In genomic region chr19:45336718-45337117, GRCm38 (mm10) we compare ENCODE assay signal across 20 mouse cellular contexts. TPM values are rescaled to one million over a fixed set of nuclear protein-coding genes. Genes with fewer than 3 reads are reported as not detected.
DNase-seq lines count a peak whose midpoint lies in the region; ATAC-seq lines count a peak whose summit lies in the region.
"Had no signal": no experiment of that assay in that cellular context is flagged by ENCODE, and none has a peak within 500 bp of the region (broad histone marks: within the 10 kb centered on the region; RNA-seq: fewer than 3 reads in every experiment).

No protein-coding gene starts in this region.

- H3K27ac ChIP-seq in limb, embryonic 13.5 days, result no peak overlapping the region
- no peak overlapping the region for H3K27ac ChIP-seq in limb, embryonic 10.5 days
- peak overlapping the region; percentile 89 for H3K27ac ChIP-seq in neural tube, embryonic 13.5 days (replicated peaks)
- peak overlapping the region; percentile 81; the same call in 1 of the 2 replicates for H3K27ac ChIP-seq in neural tube, embryonic 15.5 days (replicated peaks)
- H3K27ac ChIP-seq: embryonic facial prominence, embryonic 13.5 days; heart, embryonic 10.5 days had no signal

- no peak for DNase-seq in limb, embryonic 10.5 days (ENCODE audit: low spot score)
- no peak for DNase-seq in neural tube, embryonic 10.5 days (ENCODE audit: extremely low spot score, low spot score)
- no peak for DNase-seq in kidney, postnatal 10 days
- DNase-seq: adrenal gland, postnatal 10 days; cerebellum, adult 11 months; cerebellum, adult 8-10 months; cerebellum, postnatal 14 days; heart, adult 18-20 months; heart, postnatal 10 days; heart, postnatal 4 days had no signal

- no peak overlapping the region for H3K9ac ChIP-seq in limb, embryonic 13.5 days
- no peak overlapping the region for H3K9ac ChIP-seq in neural tube, embryonic 13.5 days
- no peak overlapping the region for H3K9ac ChIP-seq in neural tube, embryonic 15.5 days (replicated peaks)
- H3K9ac ChIP-seq: embryonic facial prominence, embryonic 13.5 days; hindbrain, embryonic 15.5 days had no signal

- no peak overlapping the region for H3K4me2 ChIP-seq in limb, embryonic 13.5 days (replicated peaks)
- no peak overlapping the region for H3K4me2 ChIP-seq in neural tube, embryonic 13.5 days
- H3K4me2 ChIP-seq in neural tube, embryonic 15.5 days, result no peak overlapping the region
- H3K4me2 ChIP-seq: embryonic facial prominence, embryonic 13.5 days; hindbrain, embryonic 15.5 days had no signal

- no peaks in the 10 kb centered on the region for H3K4me1 ChIP-seq in limb, embryonic 13.5 days
- H3K4me1 ChIP-seq in limb, embryonic 10.5 days, result peaks cover 8% of the 10 kb centered on the region
- peaks cover 29% of the 10 kb centered on the region for H3K4me1 ChIP-seq in neural tube, embryonic 13.5 days (replicated peaks)
- H3K4me1 ChIP-seq in neural tube, embryonic 15.5 days, result peaks cover 16% of the 10 kb centered on the region
- H3K4me1 ChIP-seq: heart, embryonic 10.5 days had no signal

- no peaks in the 10 kb centered on the region for H3K9me3 ChIP-seq in limb, embryonic 13.5 days
- no peaks in the 10 kb centered on the region for H3K9me3 ChIP-seq in limb, embryonic 10.5 days (replicated peaks)
- H3K9me3 ChIP-seq in neural tube, embryonic 13.5 days, result no peaks in the 10 kb centered on the region
- no peaks in the 10 kb centered on the region for H3K9me3 ChIP-seq in neural tube, embryonic 15.5 days (replicated peaks)
- H3K9me3 ChIP-seq: embryonic facial prominence, embryonic 13.5 days; G1E; heart, embryonic 10.5 days; hindbrain, embryonic 15.5 days had no signal

- 78% methylated on average over 6 of the region's 6 CpGs for WGBS in limb, embryonic 13.5 days
- WGBS in limb, embryonic 10.5 days, result 88% methylated on average over 6 of the region's 6 CpGs
- 79% methylated on average over 6 of the region's 6 CpGs for WGBS in neural tube, embryonic 13.5 days
- WGBS in neural tube, embryonic 15.5 days, result 84% methylated on average over 6 of the region's 6 CpGs

- H3K4me3 ChIP-seq in limb, embryonic 13.5 days, result no peak overlapping the region
- H3K4me3 ChIP-seq in limb, embryonic 10.5 days, result no peak overlapping the region
- no peak overlapping the region for H3K4me3 ChIP-seq in neural tube, embryonic 13.5 days
- no peak overlapping the region for H3K4me3 ChIP-seq in neural tube, embryonic 15.5 days (replicated peaks)
- H3K4me3 ChIP-seq: embryonic facial prominence, embryonic 13.5 days; heart, embryonic 10.5 days; hindbrain, embryonic 15.5 days had no signal

- H3K27me3 ChIP-seq in limb, embryonic 13.5 days, result peaks cover under 1% of the 10 kb centered on the region; the same call in 1 of the 2 replicates
- H3K27me3 ChIP-seq in limb, embryonic 10.5 days (ENCODE audit: low read depth, poor library complexity, severe bottlenecking), result peaks cover 3% of the 10 kb centered on the region
- no peaks in the 10 kb centered on the region for H3K27me3 ChIP-seq in neural tube, embryonic 13.5 days
- H3K27me3 ChIP-seq in neural tube, embryonic 15.5 days (replicated peaks), result no peaks in the 10 kb centered on the region
- H3K27me3 ChIP-seq: embryonic facial prominence, embryonic 13.5 days; hindbrain, embryonic 15.5 days had no signal

- H3K36me3 ChIP-seq in limb, embryonic 13.5 days, result no peaks in the 10 kb centered on the region
- no peaks in the 10 kb centered on the region for H3K36me3 ChIP-seq in limb, embryonic 10.5 days
- H3K36me3 ChIP-seq in neural tube, embryonic 13.5 days, result no peaks in the 10 kb centered on the region
- H3K36me3 ChIP-seq in neural tube, embryonic 15.5 days, result no peaks in the 10 kb centered on the region
- H3K36me3 ChIP-seq: embryonic facial prominence, embryonic 13.5 days; G1E; heart, embryonic 10.5 days; hindbrain, embryonic 15.5 days had no signal

- 0 out of 2 replicates have a peak, but pooled peaks have one; percentile 36 for ATAC-seq in limb, embryonic 13.5 days (ENCODE audit: low FRiP score, low read depth)
- ATAC-seq in neural tube, embryonic 13.5 days (ENCODE audit: low read depth), result no peak
- ATAC-seq in neural tube, embryonic 15.5 days (ENCODE audit: low FRiP score), result no peak
- no peak for ATAC-seq in CD4-positive, CD25-positive, alpha-beta regulatory T cell, adult 4 months
- ATAC-seq: forebrain, embryonic 14.5 days; inflammation-experienced regulatory T-cells, adult 6 months had no signal

RNA-seq across cellular contexts. Expression of gene Btrc, which starts 26.8 kb away (rescaled TPM):
- 55.0 and 55.3 TPM in 2 replicates for polyA plus RNA-seq in limb, embryonic 13.5 days (2015; fragmentation: Nextera tagmentation; extraction: Ambion mirVana)
- polyA plus RNA-seq in limb, embryonic 10.5 days (2016; fragmentation: Nextera tagmentation; extraction: Ambion mirVana), result 45.0 and 53.4 TPM in 2 replicates
- 67.7 and 72.7 TPM in 2 replicates for polyA plus RNA-seq in neural tube, embryonic 13.5 days (2015; fragmentation: Nextera tagmentation; extraction: Ambion mirVana)
- 64.8 and 68.2 TPM in 2 replicates for polyA plus RNA-seq in neural tube, embryonic 15.5 days (2015; fragmentation: Nextera tagmentation; extraction: Ambion mirVana)
- polyA plus RNA-seq in CD4-positive, CD25-positive, alpha-beta regulatory T cell, adult 4 months (2017; shearing (Covaris generic)), result 10 to 100 TPM; 34.2 to 38.6 TPM

Comparison
In these comparisons a context has a peak if more than half of its experiments do, and no peak if none do; other contexts are left out.
1. H3K27ac ChIP-seq: peak in neural tube, embryonic 13.5 days (single experiment) and neural tube, embryonic 15.5 days (single experiment); none in limb, embryonic 13.5 days (single experiment) and limb, embryonic 10.5 days (single experiment).